Mouse (Mus musculus): Measurements from ENCODE around the gene Chmp3. TPM values are rescaled to one million over a fixed set of nuclear protein-coding genes. Genes with fewer than 3 reads are reported as not detected.

Chmp3 gene
- 64.1 and 70.1 TPM in 2 replicates for polyA plus RNA-seq (2014; fragmentation: Nextera tagmentation; extraction: Ambion mirVana)

- under 1% methylated on average over 57 of the region's 59 CpGs for WGBS
- Histone ChIP-seq H3K36me3 (ENCODE audit: control insufficient read depth, insufficient read depth, low read length) (peaks cover 3% of the 10 kb centered on the region; the same call in 1 of the 2 replicates), H3K27me3 (replicated peaks; ENCODE audit: control insufficient read depth, insufficient read depth, low read length) (no peaks in the 10 kb centered on the region), H3K9me3 (ENCODE audit: control insufficient read depth, low read length) (0 out of 2 replicates have a peak, but pooled peaks cover 2% of the 10 kb centered on the region), H3K27ac (ENCODE audit: low read depth) (peak within 1 kb of the TSS; percentile 100), H3K4me2 (ENCODE audit: low read length) (peak within 1 kb of the TSS; percentile 83), H3K9ac (ENCODE audit: low read length) (peak within 1 kb of the TSS; percentile 97), H3K4me3 (ENCODE audit: low read depth, low read length) (peak within 1 kb of the TSS; percentile 52), H3K4me1 (replicated peaks; ENCODE audit: control insufficient read depth, insufficient read depth, low read length) (peaks cover 3% of the 10 kb centered on the region; the same call in 1 of the 2 replicates)
- peak; percentile 98 for ATAC-seq (replicated peaks; ENCODE audit: low FRiP score, low TSS enrichment, low read depth)
- DNase-seq (ENCODE audit: low spot score) = peak; percentile 95
These were observed at the start of gene Chmp3 for GRCm38 (mm10) chr6:71543686-71544499. Chmp3 (plus strand) TSS chr6:71543797.

- peak overlapping the region; percentile 75 for H3K4me2 ChIP-seq (ENCODE audit: low read length)
- H3K4me3 ChIP-seq (ENCODE audit: low read depth, low read length) = peak overlapping the region; percentile 84
- under 1% methylated on average over 46 of the region's 46 CpGs for WGBS
- H3K9ac ChIP-seq (ENCODE audit: low read length) = peak overlapping the region; percentile 98
- no peaks in the 10 kb centered on the region for H3K27me3 ChIP-seq (replicated peaks; ENCODE audit: control insufficient read depth, insufficient read depth, low read length)
- DNase-seq (ENCODE audit: low spot score) (peak; percentile 87), ATAC-seq (replicated peaks; ENCODE audit: low FRiP score, low TSS enrichment, low read depth) (no peak; the same call in 1 of the 2 replicates)
- H3K9me3 ChIP-seq (ENCODE audit: control insufficient read depth, low read length) = no peaks in the 10 kb centered on the region
- H3K4me1 ChIP-seq (replicated peaks; ENCODE audit: control insufficient read depth, insufficient read depth, low read length) = peaks cover 3% of the 10 kb centered on the region; the same call in 1 of the 2 replicates
- peak overlapping the region; percentile 99 for H3K27ac ChIP-seq (ENCODE audit: low read depth)
- peaks cover 27% of the 10 kb centered on the region for H3K36me3 ChIP-seq (ENCODE audit: control insufficient read depth, insufficient read depth, low read length)
These were observed 49.1 kb upstream of the Chmp3 start for GRCm38 (mm10) chr6:71494341-71495020.

GRCm38 (mm10) chr6:71500575-71500974 lies 43.0 kb upstream of the Chmp3 start:
- H3K27ac ChIP-seq (ENCODE audit: low read depth) = no peak overlapping the region
- no peak for DNase-seq (ENCODE audit: low spot score)
- H3K4me1 ChIP-seq (replicated peaks; ENCODE audit: control insufficient read depth, insufficient read depth, low read length) = peaks cover 3% of the 10 kb centered on the region; the same call in 1 of the 2 replicates
- no peak for ATAC-seq (replicated peaks; ENCODE audit: low FRiP score, low TSS enrichment, low read depth)
- 81% methylated on average over 3 of the region's 3 CpGs for WGBS
- H3K9ac ChIP-seq (ENCODE audit: low read length) = no peak overlapping the region
- H3K4me3 ChIP-seq (ENCODE audit: low read depth, low read length) = no peak overlapping the region
- peaks cover 63% of the 10 kb centered on the region for H3K36me3 ChIP-seq (ENCODE audit: control insufficient read depth, insufficient read depth, low read length)
- no peak overlapping the region for H3K4me2 ChIP-seq (ENCODE audit: low read length)
- H3K9me3 ChIP-seq (ENCODE audit: control insufficient read depth, low read length) = no peaks in the 10 kb centered on the region
- H3K27me3 ChIP-seq (replicated peaks; ENCODE audit: control insufficient read depth, insufficient read depth, low read length) = no peaks in the 10 kb centered on the region

- Histone ChIP-seq H3K4me3 (ENCODE audit: low read depth, low read length) (no peak overlapping the region), H3K27me3 (replicated peaks; ENCODE audit: control insufficient read depth, insufficient read depth, low read length) (no peaks in the 10 kb centered on the region), H3K9ac (ENCODE audit: low read length) (no peak overlapping the region), H3K4me1 (replicated peaks; ENCODE audit: control insufficient read depth, insufficient read depth, low read length) (no peaks in the 10 kb centered on the region), H3K36me3 (ENCODE audit: control insufficient read depth, insufficient read depth, low read length) (peaks cover 63% of the 10 kb centered on the region), H3K4me2 (ENCODE audit: low read length) (no peak overlapping the region), H3K9me3 (ENCODE audit: control insufficient read depth, low read length) (no peaks in the 10 kb centered on the region), H3K27ac (ENCODE audit: low read depth) (no peak overlapping the region)
- DNase-seq (ENCODE audit: low spot score) (no peak), ATAC-seq (replicated peaks; ENCODE audit: low FRiP score, low TSS enrichment, low read depth) (no peak)
- 71% methylated on average over 4 of the region's 4 CpGs for WGBS
These were observed 40.6 kb upstream of the Chmp3 start for GRCm38 (mm10) chr6:71503001-71503400.

- peaks cover 63% of the 10 kb centered on the region for H3K36me3 ChIP-seq (ENCODE audit: control insufficient read depth, insufficient read depth, low read length)
- H3K9me3 ChIP-seq (ENCODE audit: control insufficient read depth, low read length) = no peaks in the 10 kb centered on the region
- ATAC-seq (replicated peaks; ENCODE audit: low FRiP score, low TSS enrichment, low read depth) (no peak), DNase-seq (ENCODE audit: low spot score) (no peak)
- no peaks in the 10 kb centered on the region for H3K27me3 ChIP-seq (replicated peaks; ENCODE audit: control insufficient read depth, insufficient read depth, low read length)
- H3K4me3 ChIP-seq (ENCODE audit: low read depth, low read length) = no peak overlapping the region
- H3K9ac ChIP-seq (ENCODE audit: low read length) = no peak overlapping the region
- H3K4me2 ChIP-seq (ENCODE audit: low read length) = no peak overlapping the region
- no peaks in the 10 kb centered on the region for H3K4me1 ChIP-seq (replicated peaks; ENCODE audit: control insufficient read depth, insufficient read depth, low read length)
- no peak overlapping the region for H3K27ac ChIP-seq (ENCODE audit: low read depth)
These were observed 39.9 kb upstream of the Chmp3 start for GRCm38 (mm10) chr6:71503670-71504069.

- Histone ChIP-seq H3K4me2 (ENCODE audit: low read length) (no peak overlapping the region), H3K9me3 (ENCODE audit: control insufficient read depth, low read length) (no peaks in the 10 kb centered on the region), H3K4me3 (ENCODE audit: low read depth, low read length) (no peak overlapping the region), H3K27ac (ENCODE audit: low read depth) (no peak overlapping the region), H3K9ac (ENCODE audit: low read length) (no peak overlapping the region), H3K27me3 (replicated peaks; ENCODE audit: control insufficient read depth, insufficient read depth, low read length) (no peaks in the 10 kb centered on the region), H3K4me1 (replicated peaks; ENCODE audit: control insufficient read depth, insufficient read depth, low read length) (no peaks in the 10 kb centered on the region), H3K36me3 (ENCODE audit: control insufficient read depth, insufficient read depth, low read length) (peaks cover 63% of the 10 kb centered on the region)
- ATAC-seq (replicated peaks; ENCODE audit: low FRiP score, low TSS enrichment, low read depth) (no peak), DNase-seq (ENCODE audit: low spot score) (no peak)
- 83% methylated on average over 4 of the region's 4 CpGs for WGBS
These were observed 39.5 kb upstream of the Chmp3 start for GRCm38 (mm10) chr6:71504091-71504490.

- Histone ChIP-seq H3K36me3 (ENCODE audit: control insufficient read depth, insufficient read depth, low read length) (peaks cover 64% of the 10 kb centered on the region), H3K4me2 (ENCODE audit: low read length) (no peak overlapping the region), H3K9me3 (ENCODE audit: control insufficient read depth, low read length) (no peaks in the 10 kb centered on the region), H3K9ac (ENCODE audit: low read length) (no peak overlapping the region), H3K27me3 (replicated peaks; ENCODE audit: control insufficient read depth, insufficient read depth, low read length) (no peaks in the 10 kb centered on the region), H3K27ac (ENCODE audit: low read depth) (no peak overlapping the region), H3K4me1 (replicated peaks; ENCODE audit: control insufficient read depth, insufficient read depth, low read length) (no peaks in the 10 kb centered on the region), H3K4me3 (ENCODE audit: low read depth, low read length) (no peak overlapping the region)
- ATAC-seq (replicated peaks; ENCODE audit: low FRiP score, low TSS enrichment, low read depth) (no peak), DNase-seq (ENCODE audit: low spot score) (no peak)
- WGBS = 92% methylated on average over 2 of the region's 2 CpGs
These were observed 37.9 kb upstream of the Chmp3 start for GRCm38 (mm10) chr6:71505671-71506070.

- Histone ChIP-seq H3K9me3 (ENCODE audit: control insufficient read depth, low read length) (no peaks in the 10 kb centered on the region), H3K4me1 (replicated peaks; ENCODE audit: control insufficient read depth, insufficient read depth, low read length) (no peaks in the 10 kb centered on the region), H3K27me3 (replicated peaks; ENCODE audit: control insufficient read depth, insufficient read depth, low read length) (no peaks in the 10 kb centered on the region), H3K27ac (ENCODE audit: low read depth) (no peak overlapping the region), H3K4me2 (ENCODE audit: low read length) (no peak overlapping the region), H3K4me3 (ENCODE audit: low read depth, low read length) (no peak overlapping the region), H3K36me3 (ENCODE audit: control insufficient read depth, insufficient read depth, low read length) (0 out of 2 replicates have a peak, but pooled peaks cover 2% of the 10 kb centered on the region), H3K9ac (ENCODE audit: low read length) (no peak overlapping the region)
- ATAC-seq (replicated peaks; ENCODE audit: low FRiP score, low TSS enrichment, low read depth) (no peak), DNase-seq (ENCODE audit: low spot score) (no peak)
- WGBS = 90% methylated on average over 4 of the region's 4 CpGs
These were observed 24.1 kb upstream of the Chmp3 start for GRCm38 (mm10) chr6:71519476-71519875.

Data from intestine, embryonic 14.5 days (tissue).